Mouse (Mus musculus): ENCODE results near the gene Pcnx3.

Gene Pcnx3

DNA sequence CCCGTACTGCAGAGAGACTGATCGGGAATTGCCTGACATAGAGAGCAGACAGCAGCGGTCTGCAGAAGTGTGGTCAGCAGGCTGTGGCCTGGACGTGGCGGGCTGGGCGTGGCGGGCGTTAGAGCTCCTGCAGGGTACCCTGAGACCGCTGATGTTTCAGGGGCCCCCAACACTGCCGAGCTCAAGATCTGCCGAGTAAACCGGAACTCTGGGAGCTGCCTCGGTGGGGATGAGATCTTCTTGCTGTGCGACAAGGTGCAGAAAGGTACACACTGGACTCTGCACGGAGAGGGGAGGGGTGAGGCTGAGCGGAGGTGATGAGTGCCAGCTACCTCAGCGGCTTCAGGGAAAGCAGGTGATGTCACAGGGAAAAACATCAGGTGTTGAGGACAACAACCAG is 47.7 kb downstream of the Pcnx3 start:
- no peak for DNase-seq (ENCODE audit: low read depth, low spot score)

DNA sequence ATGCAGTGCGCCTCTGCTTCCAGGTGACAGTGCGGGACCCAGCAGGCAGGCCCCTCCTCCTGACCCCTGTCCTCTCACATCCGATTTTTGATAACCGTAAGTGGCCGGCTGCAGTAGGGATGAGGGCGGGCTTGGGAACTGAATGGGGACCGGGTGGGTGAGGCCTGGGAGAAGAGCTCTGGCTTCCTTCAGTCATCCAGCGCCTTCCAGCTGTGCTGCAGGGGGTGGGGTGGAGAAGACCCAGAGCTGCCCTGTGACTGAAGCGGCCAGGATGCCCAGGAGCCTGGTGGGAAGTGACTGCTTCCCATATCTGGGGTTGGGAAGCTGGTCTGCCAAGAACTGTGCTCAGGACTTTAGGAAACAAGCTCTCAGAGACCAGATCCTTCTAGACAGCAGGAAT is 48.4 kb downstream of the Pcnx3 start:
- DNase-seq (ENCODE audit: low read depth, low spot score): no peak

- no peak for DNase-seq (ENCODE audit: low read depth, low spot score)
These were observed 50.2 kb downstream of the Pcnx3 start for GRCm38 (mm10) chr19:5638416-5639005.

- peak; percentile 91 for DNase-seq (ENCODE audit: low read depth, low spot score)
These were observed 51.4 kb downstream of the Pcnx3 start, which contains the start of gene Rela for GRCm38 (mm10) chr19:5637069-5638047. Gene Rela, plus strand, starts transcription at chr19:5637483.

DNA sequence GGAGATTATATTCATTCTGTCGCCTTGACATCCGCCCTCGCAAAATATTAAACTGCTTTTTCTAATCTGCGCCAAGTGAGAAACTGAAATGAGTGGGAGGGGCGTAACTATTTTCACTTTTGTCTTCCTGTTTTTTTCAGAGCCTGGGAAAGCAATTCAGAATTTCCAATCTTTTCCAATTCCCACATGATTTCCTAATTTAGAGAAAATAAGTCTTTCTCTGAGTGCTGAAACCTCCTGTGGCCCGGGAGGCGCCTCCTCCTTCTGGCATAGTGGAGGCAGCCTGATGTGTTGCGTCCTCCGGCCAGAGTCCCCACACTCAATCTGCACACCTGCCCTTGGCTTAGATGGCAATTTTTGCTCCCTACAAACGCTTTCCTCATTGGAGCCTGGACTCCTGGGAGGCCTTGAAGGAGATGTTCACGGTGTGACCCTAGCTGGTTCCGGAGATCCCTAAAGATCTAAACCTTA is 52.1 kb downstream of the Pcnx3 start:
- DNase-seq (ENCODE audit: low read depth, low spot score): peak; percentile 57

DNA sequence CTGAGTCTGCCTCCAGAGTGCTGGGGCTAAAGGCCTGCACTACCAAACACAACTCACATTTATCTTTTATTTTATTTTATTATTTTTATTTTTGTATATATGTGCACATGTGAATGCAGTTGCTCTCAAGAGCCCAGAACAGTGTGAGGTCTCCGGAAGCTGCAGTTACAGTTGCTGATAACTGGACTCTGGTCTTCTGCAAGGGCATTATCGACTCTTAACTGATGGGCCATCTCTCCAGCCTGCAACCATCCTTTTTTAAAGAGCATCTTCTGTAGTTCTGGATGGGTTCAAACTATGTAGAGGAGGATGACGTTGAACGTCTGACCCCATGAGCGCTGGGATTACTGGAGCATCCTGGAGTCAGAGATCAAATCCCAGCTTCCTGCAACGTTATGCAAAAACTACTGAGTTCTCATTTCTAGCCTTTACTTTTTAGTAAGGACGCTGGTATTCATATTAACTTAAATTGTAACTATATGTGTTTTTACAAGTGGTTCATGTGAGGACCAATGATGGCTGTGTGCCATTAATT is 52.6 kb downstream of the Pcnx3 start:
- DNase-seq (ENCODE audit: low read depth, low spot score): no peak

DNA sequence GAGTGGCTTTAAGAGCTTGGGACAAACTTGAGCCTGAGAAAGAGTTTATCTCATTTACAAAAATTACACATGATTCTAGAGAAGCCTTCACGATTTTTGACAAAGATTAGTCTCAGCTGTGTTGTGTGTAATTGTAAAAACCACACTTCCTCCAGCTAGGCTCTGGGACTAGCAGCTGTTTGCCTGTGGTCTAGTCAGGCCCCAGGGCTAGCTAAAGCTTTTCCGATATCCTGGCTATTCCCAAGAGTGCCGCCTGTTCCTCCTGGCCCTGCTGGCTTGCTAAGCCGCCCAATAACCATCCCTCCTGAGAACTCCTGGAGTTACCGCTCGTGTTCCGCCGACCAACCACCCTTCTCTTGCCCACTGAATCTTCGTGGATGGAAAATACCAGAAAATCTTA is 56.6 kb downstream of the Pcnx3 start:
- DNase-seq (ENCODE audit: low read depth, low spot score): no peak

GRCm38 (mm10) chr19:5629907-5630306 is 58.8 kb downstream of the Pcnx3 start:
- no peak for DNase-seq (ENCODE audit: low read depth, low spot score)

DNA sequence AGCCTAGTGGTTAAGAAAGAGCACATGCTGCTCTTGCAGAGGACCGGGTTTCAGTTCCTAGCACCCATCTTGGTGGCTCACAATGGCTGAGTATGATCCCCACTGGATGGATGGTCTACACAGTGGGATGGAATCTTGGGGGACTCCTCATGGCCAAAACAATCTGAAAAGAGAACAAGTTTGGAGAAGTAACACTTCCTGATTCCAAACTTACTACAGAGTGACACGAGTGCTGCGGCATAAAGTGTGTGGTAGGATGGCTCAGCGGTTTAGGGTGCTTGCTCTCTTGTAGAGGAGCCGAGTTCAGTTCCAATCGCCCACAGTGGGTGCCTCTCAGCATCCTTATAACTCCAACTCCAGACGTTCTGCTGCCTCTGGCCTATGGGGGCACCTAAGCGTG is 63.4 kb downstream of the Pcnx3 start:
- no peak for DNase-seq (ENCODE audit: low read depth, low spot score)

GRCm38 (mm10) chr19:5621884-5622283 is 66.8 kb downstream of the Pcnx3 start:
- no peak for DNase-seq (ENCODE audit: low read depth, low spot score)

- DNase-seq (ENCODE audit: low read depth, low spot score): no peak
These were observed 68.7 kb downstream of the Pcnx3 start for GRCm38 (mm10) chr19:5620007-5620406.

DNA sequence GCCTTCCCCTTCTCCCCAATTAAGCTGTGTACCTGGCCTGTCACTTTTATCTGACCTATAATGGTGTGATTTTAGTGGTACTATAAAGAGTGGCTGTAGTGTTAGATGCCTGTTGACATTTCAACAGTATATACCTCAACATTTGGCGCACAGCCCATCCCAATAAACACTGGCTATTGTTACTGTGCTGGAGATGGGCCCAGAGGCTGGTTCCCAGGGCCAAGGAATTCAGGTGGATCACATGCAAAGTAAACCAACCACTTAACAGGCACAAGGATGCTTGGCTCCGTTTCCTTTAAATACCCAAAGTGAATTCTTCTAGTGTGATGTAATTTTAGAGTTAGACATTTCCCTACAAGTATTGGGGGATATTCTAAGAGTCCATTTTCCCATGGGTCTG is 73.8 kb downstream of the Pcnx3 start:
- DNase-seq (ENCODE audit: low read depth, low spot score): no peak
